Mouse (Mus musculus): ENCODE data around the gene Lin52.

- no peak for TF ChIP-seq CTCF (IDR thresholded peaks at IDR 0.05)
- TF ChIP-seq EP300 (IDR thresholded peaks at IDR 0.05): peak; percentile 75
Measured at GRCm38 (mm10) chr12:84429825-84430224, 21.4 kb upstream of the Lin52 start.
